Mouse (Mus musculus) embryonic facial prominence, embryonic 15.5 days (tissue): ENCODE measurements around the gene Pink1. TPM values are rescaled to one million over a fixed set of nuclear protein-coding genes. Genes with fewer than 3 reads are reported as not detected.

Experiments used
- ATAC-seq: fragments of 200-750 bp; cut with Nextera tagmentation; 2 replicates; pipeline ENCODE4 v1.8.0; 2017; ENCODE audit warnings: low read depth, moderate TSS enrichment; ENCODE audit not compliant: insufficient number of reproducible peaks, low FRiP score, low TSS enrichment
- H3K27ac ChIP-seq: fragments of 300-500 bp; sonication (generic); replicated peaks from 2 replicates; pipeline ENCODE4 v1.5.1; 2015; ENCODE audit warnings: mild to moderate bottlenecking, inconsistent platforms
- H3K27me3 ChIP-seq: fragments of 300-500 bp; sonication (generic); 2 replicates; pipeline ENCODE4 v1.6.1; 2015; ENCODE audit warnings: inconsistent platforms
- H3K36me3 ChIP-seq: fragments of 300-500 bp; sonication (generic); 2 replicates; pipeline ENCODE4 v1.6.1; 2015; ENCODE audit warnings: mild to moderate bottlenecking, inconsistent platforms
- H3K4me1 ChIP-seq: fragments of 300-500 bp; sonication (generic); 2 replicates; pipeline ENCODE4 v1.6.1; 2015; ENCODE audit warnings: inconsistent platforms
- H3K4me2 ChIP-seq: fragments of 300-500 bp; sonication (generic); replicated peaks from 2 replicates; pipeline ENCODE4 v1.6.1; 2015; ENCODE audit warnings: mild to moderate bottlenecking, inconsistent platforms
- H3K4me3 ChIP-seq: fragments of 300-500 bp; sonication (generic); replicated peaks from 2 replicates; pipeline ENCODE4 v1.5.1; 2015; ENCODE audit warnings: mild to moderate bottlenecking, inconsistent platforms
- H3K9ac ChIP-seq: fragments of 300-500 bp; sonication (generic); 2 replicates; pipeline ENCODE4 v1.6.1; 2015; ENCODE audit warnings: inconsistent platforms
- H3K9me3 ChIP-seq: fragments of 300-500 bp; sonication (generic); replicated peaks from 2 replicates; pipeline ENCODE4 v1.6.1; 2016; ENCODE audit warnings: inconsistent platforms
- WGBS: fragments of 180-500 bp; shearing (Covaris S2); methylation state at CpG from one replicate; pipeline ENCODE4 v1.1.7; 2015; 5-methylcytosine and 5-hydroxymethylcytosine counted together
- polyA plus RNA-seq: library from polyadenylated mRNA; unstranded; fragments of >200 nt; fragmentation: Nextera tagmentation; extraction: Ambion mirVana; gene quantifications from 2 replicates; pipeline ENCODE4 v1.2.1, GENCODE M21; 2015

The Pink1 gene
- 65.2 and 67.0 TPM in 2 replicates for polyA plus RNA-seq

- peak within 1 kb of the TSS; percentile 90 for H3K9ac ChIP-seq
- ATAC-seq: peak; percentile 56
- peak within 1 kb of the TSS; percentile 96 for H3K4me3 ChIP-seq
- no peaks in the 10 kb centered on the region for H3K9me3 ChIP-seq
- peaks cover 7% of the 10 kb centered on the region for H3K27me3 ChIP-seq
- peak within 1 kb of the TSS; percentile 56 for H3K4me2 ChIP-seq
- no peaks in the 10 kb centered on the region for H3K36me3 ChIP-seq
- WGBS: 3% methylated on average over 41 of the region's 41 CpGs
- H3K4me1 ChIP-seq: peaks cover 21% of the 10 kb centered on the region; the same call in 1 of the 2 replicates
- peak within 1 kb of the TSS; percentile 96 for H3K27ac ChIP-seq
These were observed at the start of gene Pink1 for GRCm38 (mm10) chr4:138326077-138326695. Gene Pink1, minus strand, starts transcription at chr4:138326307.

DNA sequence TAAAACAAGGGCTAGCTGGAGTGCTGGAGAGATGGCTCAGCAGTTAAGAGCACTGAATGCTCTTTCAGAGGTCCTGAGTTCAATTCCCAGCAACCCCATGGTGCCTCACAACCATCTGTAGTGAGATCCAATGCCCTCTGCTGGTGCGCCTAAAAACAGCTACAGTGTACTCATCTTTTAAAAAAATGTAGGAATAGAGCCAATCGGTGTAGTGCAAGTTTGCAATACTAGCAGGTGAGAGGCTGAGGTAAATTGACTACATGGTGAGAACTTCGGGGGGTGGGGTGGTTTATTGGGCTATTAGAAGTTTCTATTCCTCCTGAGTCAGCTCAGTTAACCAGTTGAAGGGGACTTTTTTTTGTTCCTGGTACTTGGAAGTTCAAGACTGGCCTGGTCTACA lies 49.0 kb upstream of the Pink1 start:
- Histone ChIP-seq H3K27ac (no peak overlapping the region), H3K27me3 (peaks cover 4% of the 10 kb centered on the region; the same call in 1 of the 2 replicates), H3K4me1 (no peaks in the 10 kb centered on the region), H3K9me3 (no peaks in the 10 kb centered on the region), H3K36me3 (no peaks in the 10 kb centered on the region), H3K9ac (no peak overlapping the region), H3K4me2 (no peak overlapping the region), H3K4me3 (no peak overlapping the region)
- WGBS: 79% methylated on average over 3 of the region's 3 CpGs
- ATAC-seq: no peak

GRCm38 (mm10) chr4:138370996-138371516 lies 44.9 kb upstream of the Pink1 start:
- Histone ChIP-seq H3K4me2 (no peak overlapping the region), H3K4me3 (no peak overlapping the region), H3K27ac (no peak overlapping the region), H3K9me3 (no peaks in the 10 kb centered on the region), H3K27me3 (peaks cover 19% of the 10 kb centered on the region), H3K4me1 (peaks cover 12% of the 10 kb centered on the region), H3K9ac (no peak overlapping the region), H3K36me3 (no peaks in the 10 kb centered on the region)
- no peak for ATAC-seq
- 78% methylated on average over 5 of the region's 5 CpGs for WGBS

DNA sequence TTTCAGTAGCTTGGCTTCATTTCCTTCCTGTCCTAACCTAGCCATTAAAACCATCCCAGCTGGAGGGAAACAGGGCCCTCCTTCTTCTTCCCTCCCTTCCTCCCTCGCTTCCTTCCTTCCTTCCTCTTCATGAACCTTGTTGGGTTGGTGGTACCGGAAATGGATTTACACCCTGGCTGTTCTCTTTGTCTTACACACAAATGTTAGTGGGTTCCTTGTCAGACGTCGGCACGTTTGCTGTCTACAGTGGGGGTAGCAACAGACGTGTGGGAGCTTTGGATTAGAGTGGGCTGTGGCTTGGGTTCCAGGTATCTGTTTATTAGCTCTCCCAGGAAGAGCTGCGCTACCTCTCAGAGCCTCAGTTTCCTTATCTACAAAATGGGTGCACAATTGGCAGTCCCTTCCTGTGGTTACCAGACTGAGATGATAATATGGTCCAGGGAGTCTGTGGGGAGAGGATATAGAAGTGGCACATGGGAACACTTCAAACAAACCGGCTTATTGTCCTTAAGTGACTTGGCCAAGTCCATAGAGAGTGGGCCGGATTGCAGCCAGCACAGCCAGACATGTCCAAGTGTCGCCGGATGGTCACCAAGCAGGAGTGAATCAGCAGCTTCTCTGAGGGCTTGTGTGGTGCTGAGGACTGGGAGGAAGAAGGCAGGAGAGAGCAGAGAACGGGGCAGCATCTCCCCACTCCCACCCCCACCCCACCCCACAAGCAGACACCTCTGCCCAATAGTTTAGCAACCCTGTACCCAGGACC lies 42.6 kb upstream of the Pink1 start:
- Histone ChIP-seq H3K9ac (no peak overlapping the region), H3K36me3 (no peaks in the 10 kb centered on the region), H3K27ac (no peak overlapping the region), H3K4me1 (peaks cover 12% of the 10 kb centered on the region), H3K9me3 (no peaks in the 10 kb centered on the region), H3K4me2 (peak overlapping the region; percentile 50; the same call in 1 of the 2 replicates), H3K4me3 (no peak overlapping the region), H3K27me3 (peaks cover 19% of the 10 kb centered on the region)
- no peak for ATAC-seq
- WGBS: 73% methylated on average over 12 of the region's 12 CpGs

GRCm38 (mm10) chr4:138367641-138368497 lies 41.8 kb upstream of the Pink1 start, which contains the start of gene Cda:
Gene Cda, minus strand, starts transcription at chr4:138367992.
- Histone ChIP-seq H3K4me1 (peaks cover 12% of the 10 kb centered on the region), H3K9me3 (no peaks in the 10 kb centered on the region), H3K4me3 (peak within 1 kb of the TSS; percentile 30), H3K9ac (no peak within 1 kb of the TSS), H3K27me3 (peaks cover 19% of the 10 kb centered on the region), H3K4me2 (peak within 1 kb of the TSS; percentile 50), H3K27ac (no peak within 1 kb of the TSS), H3K36me3 (no peaks in the 10 kb centered on the region)
- peak; percentile 77; the same call in 1 of the 2 replicates for ATAC-seq
- WGBS: 5% methylated on average over 34 of the region's 34 CpGs

DNA sequence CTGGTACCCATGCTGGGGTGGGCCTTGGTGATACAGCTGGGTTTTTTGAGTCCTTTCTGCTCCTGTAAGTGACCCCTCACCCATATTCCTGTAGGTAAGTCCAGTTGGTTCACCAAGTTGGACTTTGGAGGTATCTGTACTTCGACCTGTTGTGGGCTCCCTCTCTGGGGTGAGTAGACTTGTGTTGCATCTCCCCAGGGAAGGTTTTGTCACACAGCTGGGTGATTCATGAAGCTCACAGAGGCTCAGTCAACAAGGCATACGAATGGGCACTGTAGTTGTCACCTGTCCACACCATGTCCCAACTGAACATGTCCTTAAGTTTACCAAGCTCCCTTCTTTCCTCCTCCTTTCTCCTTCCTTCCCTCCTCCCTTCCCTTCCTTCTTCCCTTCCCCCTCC lies 40.5 kb upstream of the Pink1 start:
- 62% methylated on average over 2 of the region's 2 CpGs for WGBS
- Histone ChIP-seq H3K4me3 (no peak overlapping the region), H3K36me3 (no peaks in the 10 kb centered on the region), H3K4me1 (peaks cover 12% of the 10 kb centered on the region), H3K4me2 (no peak overlapping the region), H3K27me3 (peaks cover 23% of the 10 kb centered on the region), H3K9me3 (no peaks in the 10 kb centered on the region), H3K9ac (no peak overlapping the region), H3K27ac (no peak overlapping the region)
- ATAC-seq: no peak

DNA sequence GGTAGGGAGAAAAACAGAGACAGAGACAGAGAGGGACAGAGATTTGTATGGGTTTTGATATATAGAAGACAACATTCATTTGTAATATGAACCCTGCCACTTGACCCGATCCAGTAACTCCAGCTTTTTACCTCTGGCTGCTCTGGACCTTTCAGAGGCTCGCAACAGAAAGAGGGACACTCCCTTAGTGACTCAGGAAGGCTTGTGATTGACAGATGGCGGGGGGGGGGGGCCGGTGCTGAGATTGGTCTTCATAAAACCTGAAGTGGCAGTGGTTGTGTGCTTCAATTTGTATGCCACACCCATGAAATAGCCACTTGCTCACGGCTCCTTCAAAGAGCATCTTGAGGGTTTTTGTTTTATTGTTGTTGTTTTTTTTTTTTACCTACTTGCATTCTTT lies 37.4 kb upstream of the Pink1 start:
- no peaks in the 10 kb centered on the region for H3K9me3 ChIP-seq
- no peak overlapping the region for H3K9ac ChIP-seq
- H3K36me3 ChIP-seq: no peaks in the 10 kb centered on the region
- 51% methylated on average over 5 of the region's 5 CpGs for WGBS
- H3K4me1 ChIP-seq: peaks cover 11% of the 10 kb centered on the region
- no peak for ATAC-seq
- peaks cover 28% of the 10 kb centered on the region for H3K27me3 ChIP-seq
- no peak overlapping the region for H3K27ac ChIP-seq
- H3K4me3 ChIP-seq: no peak overlapping the region
- H3K4me2 ChIP-seq: no peak overlapping the region

DNA sequence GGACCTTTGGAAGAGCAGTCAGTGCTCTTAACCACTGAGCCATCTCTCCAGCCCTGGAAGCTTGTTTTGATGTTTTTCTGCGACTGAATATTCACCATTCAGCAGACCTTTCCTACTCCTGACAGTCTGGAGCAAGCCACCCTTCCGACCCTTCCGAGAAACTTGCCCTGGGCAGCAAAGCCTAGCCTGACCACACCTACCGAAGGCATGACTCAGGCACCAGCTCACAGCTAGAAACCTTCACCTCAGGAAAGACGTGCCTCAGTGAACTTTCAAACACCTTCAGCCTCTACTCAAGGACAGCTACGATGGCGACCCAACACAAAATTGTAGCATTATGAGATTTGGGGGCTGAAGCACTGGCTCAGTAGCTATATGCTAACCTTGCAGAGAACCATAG lies 36.8 kb upstream of the Pink1 start:
- no peaks in the 10 kb centered on the region for H3K36me3 ChIP-seq
- H3K9ac ChIP-seq: no peak overlapping the region
- peaks cover 22% of the 10 kb centered on the region for H3K27me3 ChIP-seq
- WGBS: 76% methylated on average over 7 of the region's 7 CpGs
- peaks cover 4% of the 10 kb centered on the region for H3K4me1 ChIP-seq
- no peaks in the 10 kb centered on the region for H3K9me3 ChIP-seq
- no peak overlapping the region for H3K27ac ChIP-seq
- no peak for ATAC-seq
- H3K4me3 ChIP-seq: no peak overlapping the region
- H3K4me2 ChIP-seq: no peak overlapping the region

DNA sequence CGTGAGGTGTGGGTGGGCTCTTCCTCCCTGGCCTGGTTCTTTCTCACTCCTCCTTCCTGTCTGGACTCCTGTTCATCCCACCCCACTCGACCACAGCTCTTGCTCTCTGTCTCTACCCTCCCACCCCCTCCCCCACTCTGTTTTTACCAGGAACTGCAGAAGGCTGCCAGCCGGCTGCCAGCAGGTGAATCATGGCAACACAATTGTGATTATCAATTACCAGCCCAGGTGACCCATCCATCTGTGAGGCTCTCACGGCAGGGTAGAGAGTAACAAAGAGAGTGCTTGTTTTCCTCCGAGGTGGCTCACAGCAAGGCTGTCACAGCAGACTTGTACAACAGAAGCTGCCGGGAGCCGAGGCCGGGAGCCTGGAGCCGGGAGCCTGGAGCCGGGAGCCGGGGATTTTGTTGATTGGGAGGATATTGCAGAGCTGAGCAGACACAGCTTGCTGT lies 35.3 kb upstream of the Pink1 start:
- no peak for ATAC-seq
- WGBS: 4% methylated on average over 11 of the region's 11 CpGs
- H3K4me2 ChIP-seq: no peak overlapping the region
- no peaks in the 10 kb centered on the region for H3K4me1 ChIP-seq
- H3K27ac ChIP-seq: no peak overlapping the region
- no peak overlapping the region for H3K4me3 ChIP-seq
- H3K9me3 ChIP-seq: no peaks in the 10 kb centered on the region
- no peak overlapping the region for H3K9ac ChIP-seq
- no peaks in the 10 kb centered on the region for H3K36me3 ChIP-seq
- peaks cover 16% of the 10 kb centered on the region for H3K27me3 ChIP-seq

GRCm38 (mm10) chr4:138358176-138358575 lies 32.1 kb upstream of the Pink1 start:
- Histone ChIP-seq H3K9ac (no peak overlapping the region), H3K36me3 (no peaks in the 10 kb centered on the region), H3K9me3 (no peaks in the 10 kb centered on the region), H3K27me3 (peaks cover 14% of the 10 kb centered on the region), H3K4me1 (no peaks in the 10 kb centered on the region), H3K4me3 (no peak overlapping the region), H3K4me2 (no peak overlapping the region), H3K27ac (no peak overlapping the region)
- no peak for ATAC-seq
- 72% methylated on average over 3 of the region's 3 CpGs for WGBS

DNA sequence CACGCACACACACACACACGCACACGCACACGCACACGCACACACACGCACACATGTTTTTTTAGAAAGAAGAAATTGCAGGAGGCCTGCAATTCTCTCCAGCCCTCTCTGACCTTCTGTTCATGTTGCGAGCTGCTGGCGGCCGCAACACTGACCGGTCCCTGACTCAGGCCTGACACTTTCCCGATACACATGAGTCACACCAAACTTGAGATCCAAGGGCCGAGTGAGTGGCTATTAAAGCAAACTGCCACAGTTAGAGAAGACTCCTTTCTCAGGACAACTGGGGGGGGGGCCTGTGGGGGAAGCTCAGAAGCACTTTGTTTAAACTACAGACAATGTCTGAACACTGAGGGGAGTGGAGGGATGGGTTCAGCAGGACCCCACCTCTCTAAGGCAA lies 30.4 kb upstream of the Pink1 start:
- no peak overlapping the region for H3K4me2 ChIP-seq
- H3K4me1 ChIP-seq: no peaks in the 10 kb centered on the region
- H3K27me3 ChIP-seq: peaks cover 10% of the 10 kb centered on the region
- WGBS: 88% methylated on average over 12 of the region's 12 CpGs
- no peak overlapping the region for H3K27ac ChIP-seq
- no peak overlapping the region for H3K4me3 ChIP-seq
- no peaks in the 10 kb centered on the region for H3K36me3 ChIP-seq
- no peak for ATAC-seq
- H3K9me3 ChIP-seq: 0 out of 2 replicates have a peak, but pooled peaks cover 2% of the 10 kb centered on the region
- no peak overlapping the region for H3K9ac ChIP-seq
